Mouse (Mus musculus): ENCODE measurements around the gene Olfr574. TPM values are rescaled to one million over a fixed set of nuclear protein-coding genes. Genes with fewer than 3 reads are reported as not detected.

Gene Olfr574
- total RNA-seq (2021), result not detected
- long read RNA-seq, experiment 1, result 0 reads
- long read RNA-seq, experiment 2, result 0 reads

DNA sequence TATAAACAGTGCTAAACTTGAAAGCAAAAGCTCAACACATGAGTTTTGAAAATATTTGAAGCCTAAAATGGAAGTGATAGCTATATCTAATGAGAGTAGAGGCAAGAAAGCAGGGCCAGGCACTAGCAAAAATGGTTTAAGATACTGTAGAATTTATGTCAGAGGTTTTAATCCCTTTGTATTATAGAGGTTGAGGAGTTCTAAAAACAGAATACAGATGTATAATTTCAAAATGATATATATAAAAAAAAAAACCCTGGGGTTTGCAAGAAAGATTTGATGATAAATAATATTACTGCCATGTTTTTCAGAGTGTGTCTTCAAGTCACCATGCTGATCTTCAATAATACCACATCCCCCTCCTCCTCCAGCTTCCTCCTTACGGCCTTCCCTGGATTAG lies at the start of gene Olfr574:
Olfr574 (plus strand) TSS at position 301 of the 400 bp plus-strand sequence.
- DNase-seq, result no peak

- no peak for DNase-seq
Measured at GRCm38 (mm10) chr7:102915261-102915660, 33.0 kb upstream of the Olfr574 start.

- DNase-seq, result no peak
Measured at GRCm38 (mm10) chr7:102916405-102916804, 31.9 kb upstream of the Olfr574 start.

- DNase-seq, result no peak
Measured at GRCm38 (mm10) chr7:102917032-102917875, 31.0 kb upstream of the Olfr574 start, which contains the start of gene Olfr571. Olfr571 (minus strand) TSS chr7:102917536.

GRCm38 (mm10) chr7:102919632-102920031 lies 28.6 kb upstream of the Olfr574 start:
- no peak for DNase-seq

DNA sequence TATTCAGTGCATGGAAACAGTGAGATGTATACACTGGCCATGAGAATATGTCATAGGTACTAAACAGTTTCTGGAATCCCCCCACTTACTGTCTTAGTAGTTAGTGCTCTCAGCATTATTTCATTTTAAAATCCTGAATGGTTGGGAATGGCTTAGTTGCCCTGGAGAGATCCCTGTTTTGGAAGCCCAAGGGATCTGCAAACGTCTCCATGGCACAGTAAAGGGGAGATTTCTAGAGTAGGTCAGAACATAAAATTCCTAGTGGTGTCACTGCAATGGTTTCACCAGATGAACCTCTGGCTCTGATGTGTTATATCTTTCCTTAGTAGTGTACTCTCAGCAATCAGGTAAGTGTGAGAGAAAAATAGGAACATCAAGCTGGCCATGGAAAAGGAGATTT lies 24.2 kb upstream of the Olfr574 start, which contains the start of gene Olfr572:
Olfr572 (plus strand) TSS at position 301 of the 400 bp plus-strand sequence.
- no peak for DNase-seq

DNA sequence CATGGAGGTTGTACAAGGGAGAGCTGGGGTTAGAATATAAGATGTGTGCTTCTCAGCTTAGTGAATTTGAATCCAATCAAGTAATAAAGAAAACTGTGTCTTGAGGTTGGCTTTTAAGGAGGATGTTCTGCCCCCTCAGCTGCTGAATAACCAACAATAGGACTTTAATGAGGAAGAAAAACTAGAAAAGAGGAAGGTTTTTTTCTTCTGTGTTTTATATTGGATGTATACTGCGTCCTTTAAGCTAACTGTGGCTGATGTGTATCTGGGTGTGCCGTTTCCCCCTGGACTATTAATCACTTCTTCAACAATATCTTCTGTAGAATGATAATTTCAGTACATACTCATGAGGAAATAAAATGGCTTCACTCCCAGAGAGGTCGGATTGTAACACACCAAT lies 21.2 kb upstream of the Olfr574 start:
- no peak for DNase-seq

DNA sequence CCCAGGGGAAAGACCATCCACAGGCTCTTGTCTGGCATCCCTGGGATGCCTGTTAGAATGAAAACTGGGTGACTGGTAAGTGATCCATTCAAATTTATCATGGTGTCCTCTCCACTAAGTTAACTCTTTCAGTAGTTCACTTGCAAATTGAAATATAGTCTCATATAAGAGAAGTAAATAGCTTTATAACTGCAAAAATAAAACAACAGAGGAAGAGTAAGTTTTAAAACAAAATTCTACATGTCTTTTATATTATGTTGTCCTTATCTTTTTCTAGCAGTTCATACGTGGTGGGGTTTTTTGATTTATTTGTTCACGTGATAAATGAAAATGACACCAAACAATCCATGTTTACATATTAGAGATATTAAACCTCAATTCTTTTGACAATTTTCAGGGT lies 5.8 kb upstream of the Olfr574 start, which contains the start of gene Olfr573-ps1:
Olfr573-ps1 (minus strand) TSS at position 101 of the 400 bp plus-strand sequence.
- DNase-seq, result no peak

GRCm38 (mm10) chr7:102943417-102943816 lies 4.8 kb upstream of the Olfr574 start:
- DNase-seq, result no peak

DNA sequence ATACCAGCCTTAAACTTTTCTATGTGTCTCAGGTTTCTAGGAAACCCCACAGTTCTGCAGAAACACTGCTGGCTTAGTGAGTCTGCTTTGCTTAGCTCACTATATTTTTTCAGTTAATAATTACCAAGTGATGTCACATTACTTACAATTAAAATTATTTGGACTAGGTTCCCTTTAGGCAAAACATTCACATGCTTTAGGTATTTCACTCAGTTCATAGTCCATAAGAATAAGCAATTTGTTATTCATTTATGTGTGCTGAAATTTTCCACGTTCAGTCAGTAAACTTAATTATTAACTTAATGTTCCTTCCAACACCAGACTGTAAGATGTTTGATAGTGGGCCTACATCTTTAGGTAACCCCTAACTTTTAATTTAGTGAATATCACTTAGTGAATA lies 2.5 kb downstream of the Olfr574 start:
- no peak for DNase-seq

DNA sequence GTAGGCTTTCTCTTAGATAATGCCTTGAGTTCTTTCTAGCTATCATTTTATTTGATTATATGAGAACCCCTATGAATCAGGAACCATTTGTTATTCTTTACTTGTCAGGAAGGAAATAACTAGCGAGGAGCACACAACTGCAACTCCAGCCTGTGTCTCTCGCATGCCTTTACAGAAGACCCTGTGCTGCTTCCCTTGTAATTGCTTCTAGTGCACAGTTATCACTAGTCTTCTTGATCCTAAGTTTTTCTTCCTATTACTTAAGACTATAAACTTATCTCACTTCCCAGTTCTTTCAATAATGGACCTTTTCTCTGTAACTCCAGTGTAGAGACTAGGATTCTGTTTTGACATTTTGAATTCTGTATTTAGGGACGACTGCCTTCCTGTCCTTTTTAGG lies 9.9 kb downstream of the Olfr574 start:
- no peak for DNase-seq

DNA sequence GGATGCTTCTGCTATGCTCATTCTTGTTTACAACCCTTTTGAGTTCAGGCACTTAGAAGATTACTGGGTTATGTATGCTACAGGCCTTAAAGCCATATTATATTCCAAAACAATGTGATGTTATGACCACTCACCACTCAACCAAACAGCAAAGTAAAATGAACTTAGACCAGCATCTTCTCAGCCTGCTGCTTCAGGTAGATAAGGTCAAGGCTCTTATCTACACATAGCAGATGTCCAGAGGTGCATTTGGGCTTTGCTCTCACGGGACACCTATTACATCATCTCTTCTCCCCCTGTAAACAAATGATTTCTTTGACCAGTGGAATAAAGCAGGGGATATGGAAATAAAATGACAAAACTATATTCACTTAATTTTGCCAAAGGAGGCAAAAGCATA lies 10.3 kb downstream of the Olfr574 start, which contains the start of gene Olfr575:
Olfr575 (minus strand) TSS at position 183 of the 400 bp plus-strand sequence.
- DNase-seq, result no peak

DNA sequence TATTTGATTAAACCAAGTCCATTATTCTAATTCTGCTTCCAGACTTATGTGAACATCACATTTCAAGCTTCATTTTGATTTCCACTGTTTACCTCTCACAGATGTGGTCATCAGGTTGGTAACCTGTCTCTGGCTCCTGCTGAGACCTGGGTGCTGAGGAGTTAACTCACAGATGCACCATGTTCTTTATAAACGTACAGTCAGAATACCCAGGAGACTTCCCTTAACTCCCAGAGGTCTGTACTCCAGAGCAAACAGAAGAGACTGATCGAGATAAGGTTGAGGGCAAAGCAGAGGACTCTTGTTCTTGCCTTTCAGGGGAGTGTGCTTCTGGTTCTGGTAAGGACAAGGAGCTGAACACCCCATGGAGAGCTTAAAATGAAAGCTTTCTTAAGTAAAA lies 14.1 kb downstream of the Olfr574 start, which contains the start of gene Olfr576:
Olfr576 (plus strand) TSS at position 301 of the 400 bp plus-strand sequence.
- DNase-seq, result no peak

DNA sequence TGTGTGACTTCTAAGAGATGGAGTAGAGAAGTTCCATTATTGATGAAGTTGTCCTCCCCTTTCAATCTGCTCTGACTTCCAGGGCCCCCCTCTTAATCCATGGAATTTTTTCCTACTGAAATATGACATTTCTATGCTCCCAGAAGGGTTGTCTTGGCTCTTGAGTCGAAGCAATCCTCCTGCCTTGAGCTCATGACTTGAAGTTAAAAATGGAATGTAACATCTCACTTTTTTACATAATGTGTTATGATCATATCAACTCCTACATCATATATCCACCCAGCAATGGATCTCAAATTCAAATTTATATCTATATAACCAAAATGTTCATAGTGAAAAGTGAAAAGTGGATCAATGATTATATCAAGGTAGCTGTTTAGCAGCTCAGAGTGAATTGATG lies 26.1 kb downstream of the Olfr574 start:
- no peak for DNase-seq

GRCm38 (mm10) chr7:102975843-102976242 lies 27.6 kb downstream of the Olfr574 start, which contains the start of gene Olfr577:
Olfr577 (minus strand) TSS chr7:102975943.
- no peak for DNase-seq

- no peak for DNase-seq
Measured at GRCm38 (mm10) chr7:102989224-102989623, 41.0 kb downstream of the Olfr574 start, which contains the start of gene Olfr578. Olfr578 (minus strand) TSS chr7:102989324.

Other genes with a start within 250 kb of the Olfr574 start
- 1 to 10 TPM; 1.4 to 1.8 TPM for gene Olfr558, start 246.3 kb upstream of the Olfr574 start, total RNA-seq (2021)
- gene Olfr33, start 229.4 kb upstream of the Olfr574 start, total RNA-seq (2021), result under 1 TPM in 1 of 2 experiments, not detected in 1; 0.31 TPM
- gene Olfr559, start 221.0 kb upstream of the Olfr574 start, total RNA-seq (2021), result not detected
- not detected for gene Olfr560, start 189.1 kb upstream of the Olfr574 start, total RNA-seq (2021)
- under 1 TPM; 0.31 to 0.56 TPM for gene Olfr78, start 189.0 kb upstream of the Olfr574 start, total RNA-seq (2021)
- not detected for gene Olfr561, start 177.2 kb upstream of the Olfr574 start, total RNA-seq (2021)
- not detected for gene Olfr564, start 145.0 kb upstream of the Olfr574 start, total RNA-seq (2021)
- gene Olfr566, start 89.7 kb upstream of the Olfr574 start, total RNA-seq (2021), result not detected
- gene Olfr568, start 71.3 kb upstream of the Olfr574 start, total RNA-seq (2021), result not detected
- not detected for gene Olfr569, start 57.6 kb upstream of the Olfr574 start, total RNA-seq (2021)
- gene Olfr570, start 53.9 kb upstream of the Olfr574 start, total RNA-seq (2021), result not detected
- not detected for gene Olfr571, start 30.9 kb upstream of the Olfr574 start, total RNA-seq (2021)
- not detected for gene Olfr572, start 24.1 kb upstream of the Olfr574 start, total RNA-seq (2021)
- not detected for gene Olfr573-ps1, start 5.9 kb upstream of the Olfr574 start, total RNA-seq (2021)
- not detected for gene Olfr575, start 10.3 kb downstream of the Olfr574 start, total RNA-seq (2021)
- gene Olfr576, start 14.2 kb downstream of the Olfr574 start, total RNA-seq (2021), result not detected
- not detected for gene Olfr577, start 27.5 kb downstream of the Olfr574 start, total RNA-seq (2021)
- not detected for gene Olfr578, start 40.9 kb downstream of the Olfr574 start, total RNA-seq (2021)
- not detected for gene Olfr582, start 89.6 kb downstream of the Olfr574 start, total RNA-seq (2021)
- gene Olfr583, start 102.8 kb downstream of the Olfr574 start, total RNA-seq (2021), result not detected
- gene Olfr584, start 133.4 kb downstream of the Olfr574 start, total RNA-seq (2021), result not detected
- not detected for gene Olfr585, start 149.3 kb downstream of the Olfr574 start, total RNA-seq (2021)
- gene Olfr586, start 177.2 kb downstream of the Olfr574 start, total RNA-seq (2021), result not detected
- not detected for gene Olfr588-ps1, start 192.4 kb downstream of the Olfr574 start, total RNA-seq (2021)
- gene Olfr589, start 207.9 kb downstream of the Olfr574 start, total RNA-seq (2021), result not detected
- gene Olfr591, start 229.9 kb downstream of the Olfr574 start, total RNA-seq (2021), result not detected
- gene Olfr592, start 236.3 kb downstream of the Olfr574 start, total RNA-seq (2021), result not detected